Mouse (Mus musculus) C2C12 (cell line): ENCODE data around the gene Mgat5b. TPM values are rescaled to one million over a fixed set of nuclear protein-coding genes. Genes with fewer than 3 reads are reported as not detected.

Source experiments
- H3K27me3 ChIP-seq: one replicate; pipeline ENCODE4 v1.6.1; 2011; ENCODE audit not compliant: control insufficient read depth, insufficient read depth, insufficient read length
- H3K36me3 ChIP-seq: one replicate; pipeline ENCODE4 v1.6.1; 2011; ENCODE audit not compliant: control insufficient read depth, insufficient read depth
- H3K4me3 ChIP-seq: one replicate; pipeline ENCODE4 v1.5.1; 2011; ENCODE audit warnings: mild to moderate bottlenecking, control low read depth; ENCODE audit not compliant: poor library complexity, insufficient read depth, severe bottlenecking
- H3K79me2 ChIP-seq: one replicate; pipeline ENCODE4 v1.6.1; 2011; ENCODE audit not compliant: control insufficient read depth, insufficient read depth
- H3K79me3 ChIP-seq: one replicate; pipeline ENCODE4 v1.6.1; 2011; ENCODE audit warnings: low read depth, control low read depth
- H3ac ChIP-seq: one replicate; pipeline ENCODE3; 2011; ENCODE audit warnings: low read depth; ENCODE audit not compliant: control insufficient read depth, insufficient read length
- CEBPB ChIP-seq: IDR thresholded peaks from one replicate; pipeline ENCODE4 v1.6.1; 2011; ENCODE audit warnings: low read depth, mild to moderate bottlenecking, control low read depth, moderate library complexity
- CTCF ChIP-seq: IDR thresholded peaks from one replicate; pipeline ENCODE4 v1.5.1; 2011; ENCODE audit not compliant: control insufficient read depth, insufficient read depth, insufficient read length
- FOSL1 ChIP-seq: IDR thresholded peaks from one replicate; pipeline ENCODE4 v1.8.0; 2011; ENCODE audit warnings: mild to moderate bottlenecking, low read length; ENCODE audit not compliant: poor library complexity, insufficient read depth, severe bottlenecking
- MAX ChIP-seq: IDR thresholded peaks from one replicate; pipeline ENCODE4 v1.6.1; 2011; ENCODE audit warnings: mild to moderate bottlenecking, control low read depth
- MYOD1 ChIP-seq: IDR thresholded peaks from one replicate; pipeline ENCODE4 v1.6.1; 2011; ENCODE audit warnings: low read depth; ENCODE audit not compliant: control insufficient read depth, insufficient read length
- MYOG ChIP-seq: IDR thresholded peaks from one replicate; pipeline ENCODE4 v1.6.1; 2011; ENCODE audit not compliant: control insufficient read depth, insufficient read length; ENCODE audit errors: extremely low read depth
- USF1 ChIP-seq: IDR thresholded peaks from one replicate; pipeline ENCODE4 v1.6.1; 2011; ENCODE audit warnings: low read depth, mild to moderate bottlenecking, control low read depth, moderate library complexity
- long read RNA-seq, 2 experiments: library from polyadenylated mRNA; unstranded; transcript quantifications; one replicate each; pipeline ENCODE4 v2.0.0; 2019 to 2020
- polyA plus RNA-seq: library from polyadenylated mRNA; unstranded; fragments of >200 nt; fragmentation: generic; extraction: Trizol; gene quantifications from one replicate; pipeline ENCODE4 v1.2.1, GENCODE M21; 2012; ENCODE audit warnings: missing spikeins

The Mgat5b gene
- not detected for polyA plus RNA-seq
- long read RNA-seq, experiment 1: 0 reads
- long read RNA-seq, experiment 2: 0 reads

DNA sequence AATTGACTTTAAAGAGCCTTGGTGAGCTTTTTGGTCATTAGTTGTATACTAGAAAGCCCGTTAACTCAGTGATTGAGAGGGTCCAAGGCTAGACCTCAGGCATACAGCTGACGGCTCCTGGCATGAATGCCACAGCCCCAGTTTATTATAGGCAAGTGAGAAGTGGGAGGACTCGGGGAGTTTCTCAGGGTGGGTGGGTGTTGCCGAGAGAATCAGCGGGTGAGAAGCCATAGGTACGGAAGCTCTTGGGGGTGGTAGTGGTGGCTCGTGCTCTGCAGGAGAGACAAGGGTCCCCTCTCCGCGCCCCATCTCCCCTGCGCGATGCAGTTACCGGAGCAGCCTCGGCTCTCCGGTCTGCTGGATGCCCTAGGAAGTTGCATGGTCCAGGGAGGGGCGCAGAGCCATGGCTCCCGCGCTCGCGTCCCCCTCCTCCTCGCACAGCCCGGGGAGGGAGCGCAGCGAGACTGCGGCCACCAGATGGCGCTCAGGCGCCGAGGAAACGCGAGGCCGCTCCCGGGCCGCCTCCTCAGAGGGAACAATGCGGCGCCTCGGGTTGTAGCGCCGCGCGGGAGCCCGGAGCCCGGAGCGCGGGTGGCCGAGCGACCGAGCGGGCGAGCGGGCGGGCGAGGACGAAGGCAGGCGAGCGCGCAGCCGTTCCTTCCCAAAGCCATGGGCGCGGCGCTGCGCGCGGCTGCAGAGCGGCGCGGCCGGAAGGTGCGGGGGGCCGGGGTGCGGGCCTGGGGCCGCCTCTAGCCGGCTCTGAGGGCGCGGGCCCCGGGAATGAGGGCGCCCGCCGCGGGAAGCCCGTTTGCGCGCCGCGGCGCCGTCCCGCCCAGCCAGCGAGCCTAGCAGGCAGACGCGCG, at the start of gene Mgat5b:
Gene Mgat5b (plus strand): TSS at position 541 of the 863 bp plus-strand sequence.
- Histone ChIP-seq H3K36me3 (no peaks in the 10 kb centered on the region), H3K4me3 (no peak within 1 kb of the TSS), H3ac (no peak within 1 kb of the TSS), H3K79me3 (no peaks in the 10 kb centered on the region), H3K79me2 (no peaks in the 10 kb centered on the region), H3K27me3 (peaks cover 73% of the 10 kb centered on the region)
- TF ChIP-seq CTCF (peak; percentile 95), FOSL1 (no peak)

DNA sequence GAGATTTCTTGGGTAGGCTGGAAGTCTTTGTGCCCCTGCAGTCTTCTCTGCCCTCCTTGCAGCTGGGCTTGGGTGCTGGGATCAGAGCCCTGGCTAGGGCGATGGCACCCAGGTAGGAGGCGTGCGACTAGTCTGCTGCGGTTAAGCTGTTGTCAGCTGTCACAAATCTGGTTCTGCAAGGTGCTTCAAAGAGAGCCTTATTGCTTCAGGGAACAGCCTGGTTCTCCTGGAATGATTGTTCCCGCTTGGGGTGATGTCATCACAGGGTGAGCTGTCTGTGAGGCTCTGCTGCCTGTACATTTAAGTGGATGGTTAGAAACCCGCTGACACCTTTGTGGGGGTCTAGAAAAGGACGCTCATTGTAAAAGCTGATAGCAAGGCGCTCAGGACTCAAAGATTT, 49.4 kb upstream of the Mgat5b start:
- TF ChIP-seq MAX: no peak
- no peak for TF ChIP-seq MYOD1
- TF ChIP-seq CEBPB: no peak
- no peak for TF ChIP-seq MYOG
- TF ChIP-seq USF1: no peak
- no peak for TF ChIP-seq FOSL1
- no peak for TF ChIP-seq CTCF
- Histone ChIP-seq H3K79me3 (no peaks in the 10 kb centered on the region), H3K4me3 (no peak overlapping the region), H3K79me2 (no peaks in the 10 kb centered on the region), H3K36me3 (peaks cover 32% of the 10 kb centered on the region), H3K27me3 (no peaks in the 10 kb centered on the region), H3ac (no peak overlapping the region)

DNA sequence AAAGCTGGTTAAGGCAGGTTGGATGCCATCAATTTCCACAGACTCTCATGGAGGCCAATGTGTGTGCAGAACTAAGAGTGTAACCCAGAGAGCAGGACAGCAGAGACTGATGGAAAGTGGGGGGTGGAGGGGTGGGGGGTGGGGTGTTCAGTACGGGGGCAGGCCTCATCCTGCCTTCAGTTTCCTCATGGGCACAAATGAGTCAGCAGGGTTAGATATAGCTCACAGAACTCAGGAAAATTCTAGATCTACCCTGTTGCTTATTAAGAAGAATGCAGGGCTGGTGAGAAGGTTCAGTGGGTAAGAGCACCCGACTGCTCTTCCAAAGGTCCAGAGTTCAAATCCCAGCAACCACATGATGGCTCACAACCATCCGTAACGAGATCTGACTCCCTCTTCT, 49.0 kb upstream of the Mgat5b start:
- Histone ChIP-seq H3ac (no peak overlapping the region), H3K27me3 (no peaks in the 10 kb centered on the region), H3K4me3 (no peak overlapping the region), H3K36me3 (peaks cover 36% of the 10 kb centered on the region), H3K79me2 (no peaks in the 10 kb centered on the region), H3K79me3 (no peaks in the 10 kb centered on the region)
- no peak for TF ChIP-seq MAX
- no peak for TF ChIP-seq CEBPB
- TF ChIP-seq MYOG: no peak
- no peak for TF ChIP-seq USF1

DNA sequence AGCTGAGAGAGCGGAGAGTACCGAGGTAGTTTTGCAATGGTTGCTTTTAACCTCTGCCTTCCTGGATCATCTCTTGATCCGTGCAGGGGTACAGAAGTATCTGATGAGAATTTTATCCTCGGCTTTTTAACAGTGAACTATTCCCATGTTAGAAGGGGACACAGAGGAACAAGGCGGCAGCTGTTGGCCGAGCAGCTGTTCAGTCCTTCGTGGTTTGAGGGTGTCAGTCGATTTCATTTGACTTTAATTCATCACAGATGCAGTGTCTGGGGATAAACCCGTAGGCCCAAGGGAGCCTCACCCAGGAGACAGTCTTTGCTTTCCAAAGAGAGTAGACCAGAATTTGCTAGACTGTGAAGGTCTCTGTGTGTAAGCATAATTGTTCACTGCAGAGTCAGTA, 47.1 kb upstream of the Mgat5b start:
- peaks cover 27% of the 10 kb centered on the region for H3K36me3 ChIP-seq
- H3K79me2 ChIP-seq: no peaks in the 10 kb centered on the region
- TF ChIP-seq MYOD1 (no peak), FOSL1 (no peak)
- no peak overlapping the region for H3ac ChIP-seq
- no peak overlapping the region for H3K4me3 ChIP-seq
- H3K27me3 ChIP-seq: no peaks in the 10 kb centered on the region
- no peaks in the 10 kb centered on the region for H3K79me3 ChIP-seq

DNA sequence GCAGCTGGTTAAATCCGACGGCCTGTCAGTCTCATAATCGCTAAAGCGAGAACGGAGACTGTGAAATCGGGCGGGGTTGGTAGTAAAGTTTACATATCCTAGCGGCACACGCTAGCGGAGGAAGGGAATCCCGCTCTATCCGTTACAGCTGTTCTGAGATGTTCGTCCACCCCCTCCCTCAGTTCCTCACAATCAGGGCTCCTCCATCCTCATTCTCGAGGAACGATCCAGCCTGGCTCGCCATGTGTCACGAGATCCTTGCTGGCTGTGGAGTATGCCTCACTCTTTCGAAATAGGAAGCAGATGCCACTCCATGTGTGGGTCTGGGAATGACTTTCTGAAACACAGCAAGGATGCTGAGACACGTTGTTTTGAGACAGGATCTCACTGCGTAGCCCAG, 44.7 kb upstream of the Mgat5b start:
- no peak overlapping the region for H3K4me3 ChIP-seq
- H3K36me3 ChIP-seq: peaks cover 17% of the 10 kb centered on the region
- H3K79me3 ChIP-seq: no peaks in the 10 kb centered on the region
- TF ChIP-seq CTCF (no peak), USF1 (no peak), FOSL1 (no peak), MAX (no peak), MYOD1 (no peak), CEBPB (no peak), MYOG (no peak)
- H3ac ChIP-seq: no peak overlapping the region
- H3K79me2 ChIP-seq: no peaks in the 10 kb centered on the region
- H3K27me3 ChIP-seq: no peaks in the 10 kb centered on the region

DNA sequence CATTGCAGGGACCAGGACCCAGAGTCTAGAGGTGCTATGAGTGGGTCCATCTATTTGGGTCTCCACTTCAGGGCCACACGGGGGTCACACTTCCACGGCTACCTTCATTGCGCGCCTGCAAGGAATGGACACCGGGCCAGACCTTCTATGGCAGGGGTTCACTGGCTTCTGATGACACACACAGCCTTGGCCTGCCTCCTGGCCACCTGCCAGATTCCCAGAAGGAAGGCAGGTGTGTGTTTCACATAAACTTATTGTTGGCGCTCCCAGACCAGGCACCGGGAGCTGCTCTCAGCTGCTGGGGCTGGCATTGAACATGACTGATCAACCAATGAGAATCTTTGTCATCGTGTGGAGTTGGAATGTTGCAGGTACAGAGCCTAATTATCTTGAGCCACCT, 40.2 kb upstream of the Mgat5b start:
- TF ChIP-seq CEBPB (no peak), FOSL1 (no peak), USF1 (no peak), MYOD1 (no peak)
- no peak overlapping the region for H3K4me3 ChIP-seq
- H3K36me3 ChIP-seq: peaks cover 13% of the 10 kb centered on the region
- H3ac ChIP-seq: no peak overlapping the region
- no peaks in the 10 kb centered on the region for H3K79me3 ChIP-seq
- H3K27me3 ChIP-seq: no peaks in the 10 kb centered on the region
- no peaks in the 10 kb centered on the region for H3K79me2 ChIP-seq
